Mouse (Mus musculus) adrenal gland, adult 8-10 months (tissue): ENCODE measurements around the gene Zfp579. TPM values are rescaled to one million over a fixed set of nuclear protein-coding genes. Genes with fewer than 3 reads are reported as not detected.

ENCODE experiments used
- DNase-seq: peaks from one replicate; pipeline ENCODE4 v3.0.0; 2022
- total RNA-seq, 4 experiments: library from RNA; stranded (reverse); gene quantifications; 2 replicates each; pipeline ENCODE4 v1.2.4; 2022

The Zfp579 gene
- total RNA-seq, 4 experiments from 2014 or later, result 19.1 to 29.6 (median 27.4) TPM

GRCm38 (mm10) chr7:4957361-4957760 lies 38.6 kb downstream of the Zfp579 start:
- no peak for DNase-seq

- no peak for DNase-seq
Observed at GRCm38 (mm10) chr7:4953815-4954445, 42.0 kb downstream of the Zfp579 start.

- peak; percentile 51 for DNase-seq
Observed at GRCm38 (mm10) chr7:4950561-4951342, 45.2 kb downstream of the Zfp579 start.

GRCm38 (mm10) chr7:4948386-4948785 lies 47.6 kb downstream of the Zfp579 start:
- DNase-seq, result no peak

GRCm38 (mm10) chr7:4947855-4948254 lies 48.1 kb downstream of the Zfp579 start:
- peak; percentile 69 for DNase-seq

GRCm38 (mm10) chr7:4943223-4943815 lies 52.6 kb downstream of the Zfp579 start:
- peak; percentile 91 for DNase-seq

GRCm38 (mm10) chr7:4942673-4943072 lies 53.3 kb downstream of the Zfp579 start:
- DNase-seq, result no peak

GRCm38 (mm10) chr7:4940068-4940479 lies 55.9 kb downstream of the Zfp579 start:
- DNase-seq, result peak; percentile 72

- DNase-seq, result no peak
Observed at GRCm38 (mm10) chr7:4938456-4938855, 57.5 kb downstream of the Zfp579 start.

GRCm38 (mm10) chr7:4937392-4937791 lies 58.6 kb downstream of the Zfp579 start:
- DNase-seq, result no peak

- DNase-seq, result no peak
Observed at GRCm38 (mm10) chr7:4936832-4937231, 59.1 kb downstream of the Zfp579 start.

- DNase-seq, result no peak
Observed at GRCm38 (mm10) chr7:4934160-4934914, 61.6 kb downstream of the Zfp579 start.

Other genes with a start within 250 kb of the Zfp579 start
- 10 to 100 TPM in 1 of 4 experiments, 1 to 10 TPM in 3; 5.1 to 10.3 (median 9.1) TPM for gene Cox6b2, start 243.1 kb downstream of the Zfp579 start, total RNA-seq
- not detected for gene Fam71e2, start 224.9 kb downstream of the Zfp579 start, total RNA-seq
- gene Il11, start 213.3 kb downstream of the Zfp579 start, total RNA-seq, result under 1 TPM; 0.28 to 0.37 (median 0.32) TPM
- gene Tmem190, start 213.2 kb downstream of the Zfp579 start, total RNA-seq, result not detected
- 10 to 100 TPM in 2 of 4 experiments, 1 to 10 TPM in 2; 7.2 to 11.8 (median 10.1) TPM for gene Tmem238, start 206.5 kb downstream of the Zfp579 start, total RNA-seq
- 100 to 1,000 TPM; 593 to 922 (median 693) TPM for gene Rpl28, start 203.3 kb downstream of the Zfp579 start, total RNA-seq
- 100 to 1,000 TPM in 3 of 4 experiments, 10 to 100 TPM in 1; 96.8 to 127 (median 118) TPM for gene Ube2s, start 183.6 kb downstream of the Zfp579 start, total RNA-seq
- 1 to 10 TPM; 2.0 to 5.6 (median 4.0) TPM for gene Shisa7, start 151.5 kb downstream of the Zfp579 start, total RNA-seq
- gene Isoc2b, start 125.9 kb downstream of the Zfp579 start, total RNA-seq, result 10 to 100 TPM; 14.0 to 28.7 (median 19.1) TPM
- gene Isoc2a, start 119.0 kb downstream of the Zfp579 start, total RNA-seq, result 10 to 100 TPM; 21.8 to 38.6 (median 30.3) TPM
- under 1 TPM in 1 of 4 experiments, not detected in 3; 0.26 TPM for gene Gm36210, start 89.6 kb downstream of the Zfp579 start, total RNA-seq
- gene Zfp628, start 80.9 kb downstream of the Zfp579 start, total RNA-seq, result 10 to 100 TPM; 14.4 to 20.6 (median 16.2) TPM
- gene Nat14, start 74.1 kb downstream of the Zfp579 start, total RNA-seq, result 10 to 100 TPM in 2 of 4 experiments, 1 to 10 TPM in 2; 8.5 to 13.3 (median 10.4) TPM
- 1 to 10 TPM; 1.7 to 4.5 (median 2.2) TPM for gene Ssc5d, start 70.4 kb downstream of the Zfp579 start, total RNA-seq
- gene Sbk2, start 31.8 kb downstream of the Zfp579 start, total RNA-seq, result 1 to 10 TPM in 2 of 4 experiments, under 1 TPM in 1, not detected in 1; 0.45 to 2.1 (median 1.8) TPM
- under 1 TPM; 0.15 to 0.74 (median 0.34) TPM for gene Sbk3, start 25.0 kb downstream of the Zfp579 start, total RNA-seq
- gene Zfp524, start 18.3 kb upstream of the Zfp579 start, total RNA-seq, result 10 to 100 TPM; 10.0 to 15.2 (median 12.0) TPM
- 10 to 100 TPM; 18.9 to 25.7 (median 23.3) TPM for gene Fiz1, start 18.5 kb upstream of the Zfp579 start, total RNA-seq
- 1 to 10 TPM in 1 of 4 experiments, not detected in 3; 1.5 TPM for gene Gm44973, start 19.3 kb upstream of the Zfp579 start, total RNA-seq
- gene Zfp865, start 24.2 kb upstream of the Zfp579 start, total RNA-seq, result 10 to 100 TPM; 25.0 to 38.6 (median 30.3) TPM
- 1 to 10 TPM; 2.9 to 5.6 (median 3.8) TPM for gene Ccdc106, start 24.4 kb upstream of the Zfp579 start, total RNA-seq
- gene 4632433K11Rik, start 38.0 kb upstream of the Zfp579 start, total RNA-seq, result under 1 TPM in 1 of 4 experiments, not detected in 3; 0.34 TPM
- gene Zfp784, start 42.3 kb upstream of the Zfp579 start, total RNA-seq, result 1 to 10 TPM; 4.3 to 7.8 (median 6.0) TPM
- gene Zfp580, start 55.4 kb upstream of the Zfp579 start, total RNA-seq, result 1 to 10 TPM; 5.4 to 9.7 (median 8.5) TPM
- 100 to 1,000 TPM; 135 to 214 (median 168) TPM for gene U2af2, start 66.0 kb upstream of the Zfp579 start, total RNA-seq
- gene Epn1, start 84.1 kb upstream of the Zfp579 start, total RNA-seq, result 100 to 1,000 TPM; 124 to 175 (median 142) TPM
- under 1 TPM in 3 of 4 experiments, not detected in 1; 0.31 to 0.54 (median 0.31) TPM for gene Rfpl4, start 120.8 kb upstream of the Zfp579 start, total RNA-seq
- gene Rasl2-9, start 129.8 kb upstream of the Zfp579 start, total RNA-seq, result 1 to 10 TPM in 2 of 4 experiments, under 1 TPM in 2; 0.32 to 2.0 (median 1.1) TPM
- gene Vmn1r55, start 153.5 kb upstream of the Zfp579 start, total RNA-seq, result not detected
- gene Vmn1r56, start 200.6 kb upstream of the Zfp579 start, total RNA-seq, result not detected
- not detected for gene Vmn1r57, start 222.3 kb upstream of the Zfp579 start, total RNA-seq